Mouse (Mus musculus) small intestine, adult 2 months (tissue): ENCODE measurements around the gene Pdk3.

Source experiments
- CTCF ChIP-seq: fragments of 200-500 bp; IDR thresholded peaks from 2 replicates; pipeline ENCODE4 v1.5.1; 2012; ENCODE audit warnings: low read depth, mild to moderate bottlenecking, control low read depth, inconsistent platforms, low read length, moderate library complexity, mixed read lengths; ENCODE audit not compliant: insufficient replicate concordance, insufficient read length; ENCODE audit errors: extremely low read depth
- POLR2A ChIP-seq: fragments of 200-500 bp; IDR thresholded peaks from 2 replicates; pipeline ENCODE4 v1.6.1; 2012; ENCODE audit warnings: low read depth, mild to moderate bottlenecking, control low read depth, inconsistent platforms, low read length, moderate library complexity

- TF ChIP-seq CTCF, result no peak
- TF ChIP-seq POLR2A, result no peak
Measured at GRCm38 (mm10) chrX:93732975-93733748, 98.8 kb downstream of the Pdk3 start.
